Mouse (Mus musculus) bone marrow macrophage, adult 2 months (primary cell): ENCODE results near the gene Galnt5. TPM values are rescaled to one million over a fixed set of nuclear protein-coding genes. Genes with fewer than 3 reads are reported as not detected.

Experiments
- H3K27ac ChIP-seq: 2 replicates; pipeline ENCODE4 v1.5.1; 2012; ENCODE audit warnings: low read depth, low read length; ENCODE audit not compliant: insufficient read depth
- H3K4me1 ChIP-seq: 2 replicates; pipeline ENCODE4 v1.6.1; 2012; ENCODE audit warnings: low read length; ENCODE audit not compliant: control insufficient read depth, insufficient read depth
- H3K4me3 ChIP-seq: 2 replicates; pipeline ENCODE4 v1.5.1; 2012; ENCODE audit warnings: mild to moderate bottlenecking, low read length, moderate library complexity; ENCODE audit not compliant: insufficient read depth
- CTCF ChIP-seq: IDR thresholded peaks from 2 replicates; pipeline ENCODE4 v1.5.1; 2012; ENCODE audit warnings: low read depth, mild to moderate bottlenecking, low read length, moderate library complexity
- POLR2A ChIP-seq: IDR thresholded peaks from 2 replicates; pipeline ENCODE4 v1.6.1; 2012; ENCODE audit warnings: mild to moderate bottlenecking, low read depth, low read length, borderline replicate concordance
- polyA plus RNA-seq: library from polyadenylated mRNA; stranded (reverse); fragments of >200 nt; gene quantifications from 2 replicates; pipeline ENCODE4 v1.2.4, GENCODE M21; 2012; ENCODE audit not compliant: missing spikeins, insufficient read depth, insufficient read length

Gene Galnt5
- polyA plus RNA-seq, result not detected in 2 replicates

- H3K4me3 ChIP-seq, result peak within 1 kb of the TSS; percentile 11; the same call in 1 of the 2 replicates
- TF ChIP-seq CTCF (no peak), POLR2A (no peak)
These were observed at the start of gene Galnt5 for GRCm38 (mm10) chr2:57997752-57998430. Gene Galnt5, plus strand, starts transcription at chr2:57997884.

DNA sequence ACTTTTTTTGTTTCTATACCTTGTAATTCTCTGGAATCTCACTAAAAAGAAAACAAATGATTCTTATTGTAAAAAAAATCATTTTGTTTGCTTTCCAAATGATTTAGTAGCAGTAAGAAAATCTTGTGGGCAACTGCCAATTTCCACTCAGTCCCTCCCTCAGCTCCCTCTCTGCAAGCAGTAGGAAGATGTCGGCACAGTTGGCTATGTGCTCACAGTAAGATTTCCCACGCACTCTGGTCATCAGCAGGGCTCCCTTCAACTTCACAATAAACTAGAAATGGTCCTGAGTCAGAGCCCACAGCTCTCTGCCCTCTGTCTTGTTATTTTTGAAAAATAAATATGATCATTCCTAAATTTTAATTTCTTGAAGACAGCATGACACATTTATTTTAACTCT, 46.1 kb upstream of the Galnt5 start:
- no peak overlapping the region for H3K27ac ChIP-seq
- H3K4me1 ChIP-seq, result no peaks in the 10 kb centered on the region
- no peak for TF ChIP-seq CTCF
- TF ChIP-seq POLR2A, result no peak
- no peak overlapping the region for H3K4me3 ChIP-seq

More at GRCm38 (mm10) chr2:57997752-57998430, at the start of gene Galnt5:
- Histone ChIP-seq H3K4me1 (no peaks in the 10 kb centered on the region), H3K27ac (no peak within 1 kb of the TSS)

DNA sequence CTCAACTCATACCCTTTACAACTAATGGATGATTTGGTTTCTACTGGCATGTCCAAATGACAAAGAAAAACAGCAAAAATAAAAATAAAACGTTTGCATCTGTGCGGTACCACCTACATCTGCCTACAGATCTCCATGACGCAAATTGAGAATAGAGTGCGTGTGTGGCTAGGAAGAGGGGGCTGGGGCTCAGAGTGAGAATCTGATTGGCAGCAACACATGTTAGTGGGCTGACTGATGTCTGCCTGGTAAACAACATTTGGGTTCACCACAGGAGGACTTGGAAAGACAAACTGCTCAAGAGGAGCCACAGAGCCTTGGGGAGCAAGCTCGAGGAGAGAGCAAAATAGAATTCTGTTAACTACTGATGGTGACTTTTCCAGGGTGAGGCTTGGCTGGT, 36.9 kb upstream of the Galnt5 start:
- Histone ChIP-seq H3K27ac (no peak overlapping the region), H3K4me3 (no peak overlapping the region), H3K4me1 (no peaks in the 10 kb centered on the region)
- TF ChIP-seq POLR2A, result no peak
- TF ChIP-seq CTCF, result no peak

DNA sequence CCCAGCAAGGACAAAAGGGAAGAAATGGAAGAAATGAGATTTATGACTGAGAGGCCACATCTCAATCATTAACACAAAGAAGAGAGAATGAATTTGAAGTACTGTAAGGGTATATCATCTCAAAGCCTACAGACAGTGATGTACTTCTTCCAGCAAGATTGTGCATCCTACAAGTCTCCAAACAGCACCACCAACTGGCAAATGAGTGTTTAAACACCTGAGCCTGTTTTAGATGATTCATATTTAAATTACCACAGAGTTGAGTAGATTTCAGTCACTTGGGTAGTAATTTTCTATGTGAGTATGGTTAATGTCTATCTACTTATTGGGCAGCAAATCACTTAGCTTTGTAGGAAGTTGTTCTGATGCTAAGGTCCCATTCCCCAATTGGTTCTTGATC, 15.4 kb upstream of the Galnt5 start:
- Histone ChIP-seq H3K27ac (no peak overlapping the region), H3K4me3 (no peak overlapping the region), H3K4me1 (no peaks in the 10 kb centered on the region)
- TF ChIP-seq CTCF (no peak), POLR2A (no peak)

GRCm38 (mm10) chr2:57991084-57991483, 6.6 kb upstream of the Galnt5 start:
- no peak overlapping the region for H3K4me3 ChIP-seq
- no peaks in the 10 kb centered on the region for H3K4me1 ChIP-seq
- no peak for TF ChIP-seq CTCF
- TF ChIP-seq POLR2A, result no peak

GRCm38 (mm10) chr2:58001497-58001896, 3.8 kb downstream of the Galnt5 start:
- no peak overlapping the region for H3K4me3 ChIP-seq
- no peak overlapping the region for H3K27ac ChIP-seq
- no peaks in the 10 kb centered on the region for H3K4me1 ChIP-seq
- TF ChIP-seq POLR2A (no peak), CTCF (no peak)

More at GRCm38 (mm10) chr2:57991084-57991483, 6.6 kb upstream of the Galnt5 start:
- H3K27ac ChIP-seq, result no peak overlapping the region

- TF ChIP-seq POLR2A (no peak), CTCF (no peak)
- no peaks in the 10 kb centered on the region for H3K4me1 ChIP-seq
- H3K27ac ChIP-seq, result no peak overlapping the region
- H3K4me3 ChIP-seq, result no peak overlapping the region
These were observed 9.4 kb downstream of the Galnt5 start for GRCm38 (mm10) chr2:58007081-58007480.

GRCm38 (mm10) chr2:58023556-58023955, 25.9 kb downstream of the Galnt5 start:
- Histone ChIP-seq H3K4me3 (no peak overlapping the region), H3K27ac (no peak overlapping the region), H3K4me1 (no peaks in the 10 kb centered on the region)
- TF ChIP-seq CTCF, result no peak
- no peak for TF ChIP-seq POLR2A

DNA sequence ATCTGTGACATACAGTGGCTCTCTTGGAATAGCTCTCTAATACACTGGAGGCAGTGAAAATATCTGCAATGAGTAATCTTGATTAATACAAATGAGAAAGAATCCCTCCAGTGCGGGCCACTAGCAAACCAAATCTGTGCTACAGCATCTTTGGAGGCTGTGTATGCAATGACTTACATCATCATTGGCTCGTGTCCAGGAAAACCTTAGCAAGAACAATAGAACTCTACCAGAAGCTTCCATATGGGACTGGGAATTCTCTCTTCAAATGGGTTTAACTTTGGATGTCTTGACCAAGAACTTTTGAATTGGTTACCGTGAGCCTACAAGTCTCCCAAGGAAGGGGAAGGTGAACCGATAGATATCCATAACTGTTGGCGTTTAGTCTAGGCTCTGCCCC, 29.1 kb downstream of the Galnt5 start:
- Histone ChIP-seq H3K4me3 (no peak overlapping the region), H3K4me1 (no peaks in the 10 kb centered on the region)
- TF ChIP-seq POLR2A (no peak), CTCF (no peak)

GRCm38 (mm10) chr2:58029404-58029803, 31.7 kb downstream of the Galnt5 start:
- H3K27ac ChIP-seq, result no peak overlapping the region
- TF ChIP-seq POLR2A, result no peak
- H3K4me3 ChIP-seq, result no peak overlapping the region

More for the DNA sequence above, 29.1 kb downstream of the Galnt5 start:
- H3K27ac ChIP-seq, result no peak overlapping the region

GRCm38 (mm10) chr2:58031431-58031830, 33.7 kb downstream of the Galnt5 start:
- TF ChIP-seq POLR2A (no peak), CTCF (no peak)
- H3K4me1 ChIP-seq, result no peaks in the 10 kb centered on the region
- no peak overlapping the region for H3K27ac ChIP-seq
- H3K4me3 ChIP-seq, result no peak overlapping the region

More at GRCm38 (mm10) chr2:58029404-58029803, 31.7 kb downstream of the Galnt5 start:
- H3K4me1 ChIP-seq, result no peaks in the 10 kb centered on the region
